Mouse (Mus musculus) cerebellum, adult (tissue): Measurements from ENCODE around the gene Cntn4.

ENCODE experiments used
- ATAC-seq: cut with Nextera tagmentation; 2 replicates; pipeline ENCODE4 v1.9.2; 2017; ENCODE audit warnings: mild to moderate bottlenecking, moderate library complexity, mixed read lengths; ENCODE audit not compliant: insufficient number of reproducible peaks, low FRiP score, low TSS enrichment

Cntn4 gene

DNA sequence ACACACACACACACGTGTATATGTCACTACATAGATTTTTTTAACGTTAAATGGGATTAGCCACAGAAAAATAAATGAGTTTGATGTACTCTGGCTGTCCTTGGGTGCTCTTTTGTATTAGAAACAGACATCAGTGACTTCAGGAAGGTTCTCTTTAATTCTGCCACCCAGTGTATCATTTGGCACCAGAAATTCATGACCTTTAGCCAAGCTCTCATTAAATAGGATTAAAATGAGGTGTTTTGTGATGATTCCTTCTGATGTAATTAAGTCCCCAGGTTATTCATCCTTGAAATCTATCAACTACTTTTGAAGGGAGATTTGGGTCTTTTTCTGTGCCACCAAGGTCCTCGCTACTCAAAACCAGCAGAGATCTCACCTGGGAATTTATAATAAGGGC, 763.8 kb downstream of the Cntn4 start:
- peak; percentile 16; the same call in 1 of the 2 replicates for ATAC-seq

DNA sequence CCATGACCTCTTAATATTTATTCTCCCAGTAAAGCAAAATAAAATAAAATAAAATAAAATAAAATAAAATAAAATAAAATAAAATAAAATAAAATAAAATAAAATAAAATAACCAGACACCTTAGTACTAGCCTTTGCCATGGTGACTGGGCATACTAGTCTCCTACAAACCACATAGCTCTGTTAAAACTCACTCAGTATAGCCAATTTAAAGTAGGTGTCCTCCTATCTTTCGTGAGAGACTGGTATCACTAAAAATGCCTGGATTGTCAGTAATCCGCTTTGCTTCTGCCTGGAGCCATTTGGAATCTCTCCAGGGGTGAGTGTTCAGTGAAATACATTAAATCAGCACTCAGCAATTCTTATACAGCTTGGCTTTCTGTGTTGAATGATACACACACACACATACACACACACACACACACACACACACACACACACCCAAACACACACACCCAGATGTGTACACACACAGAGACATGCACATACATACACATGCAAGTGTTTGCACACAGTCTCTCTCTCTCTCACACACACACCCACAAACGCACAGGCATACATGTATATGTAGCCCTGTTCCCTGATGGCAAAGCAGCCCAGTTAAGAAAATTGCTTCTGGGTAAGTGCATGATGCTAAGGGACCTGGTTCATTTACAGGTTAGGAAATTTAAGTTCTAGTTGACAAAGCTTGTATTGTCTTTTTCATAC, 776.8 kb downstream of the Cntn4 start:
- no peak for ATAC-seq

DNA sequence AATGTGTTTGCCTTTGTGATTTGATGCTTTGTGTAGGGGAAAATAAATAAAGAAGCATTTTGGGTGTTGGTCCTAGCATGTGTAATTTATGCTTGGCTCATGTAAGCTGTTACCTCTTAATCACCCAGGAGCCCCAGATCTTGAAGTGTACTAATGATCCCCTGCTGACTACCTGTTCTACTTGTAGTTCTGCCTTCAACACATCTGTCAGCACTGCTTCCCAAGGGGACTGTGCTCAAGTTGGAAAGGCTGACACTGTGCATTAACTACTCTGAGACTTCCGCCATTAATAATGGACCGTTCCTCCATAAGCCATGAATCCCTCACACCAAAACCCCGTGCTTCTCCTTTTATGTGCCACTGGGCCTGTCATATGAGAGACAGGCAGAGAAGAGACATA, 778.2 kb downstream of the Cntn4 start:
- ATAC-seq, result no peak

DNA sequence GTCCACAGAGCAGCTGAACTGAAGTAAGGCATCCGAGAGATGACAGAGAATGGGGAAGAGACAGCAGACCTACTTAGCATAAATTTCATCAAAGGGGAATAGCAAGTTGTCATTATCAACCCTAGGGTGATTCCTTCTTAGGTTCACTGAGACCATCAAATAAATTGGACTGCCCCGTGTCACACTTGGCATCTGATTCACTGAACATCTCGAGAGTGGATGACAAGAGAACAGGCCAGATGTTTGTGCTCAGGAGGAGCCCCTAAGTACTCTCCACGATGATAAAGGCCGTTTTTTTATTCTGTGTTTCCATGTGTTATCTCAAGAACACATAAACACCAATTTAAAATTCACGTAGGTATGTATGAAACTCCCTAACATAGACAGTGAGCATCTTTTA, 780.7 kb downstream of the Cntn4 start:
- ATAC-seq, result no peak

DNA sequence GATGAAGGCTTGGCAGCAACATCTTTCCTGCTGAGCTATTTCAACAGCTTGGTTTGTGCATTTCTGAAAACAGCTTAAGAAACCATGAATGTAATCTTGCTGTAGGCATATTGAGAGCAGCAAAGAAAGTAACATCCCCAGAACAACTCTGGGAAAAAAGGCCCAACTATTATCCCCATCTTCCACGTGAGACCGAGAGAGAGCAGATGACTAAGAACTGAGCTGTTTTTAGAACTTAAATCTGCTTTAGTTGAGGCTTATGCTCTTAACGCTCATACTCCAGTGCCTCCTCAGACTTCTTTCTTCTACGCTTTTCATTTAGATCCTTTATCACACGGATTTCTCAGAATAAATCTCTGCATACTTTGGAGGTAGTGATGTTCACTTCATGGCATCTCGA, 784.9 kb downstream of the Cntn4 start:
- no peak for ATAC-seq

DNA sequence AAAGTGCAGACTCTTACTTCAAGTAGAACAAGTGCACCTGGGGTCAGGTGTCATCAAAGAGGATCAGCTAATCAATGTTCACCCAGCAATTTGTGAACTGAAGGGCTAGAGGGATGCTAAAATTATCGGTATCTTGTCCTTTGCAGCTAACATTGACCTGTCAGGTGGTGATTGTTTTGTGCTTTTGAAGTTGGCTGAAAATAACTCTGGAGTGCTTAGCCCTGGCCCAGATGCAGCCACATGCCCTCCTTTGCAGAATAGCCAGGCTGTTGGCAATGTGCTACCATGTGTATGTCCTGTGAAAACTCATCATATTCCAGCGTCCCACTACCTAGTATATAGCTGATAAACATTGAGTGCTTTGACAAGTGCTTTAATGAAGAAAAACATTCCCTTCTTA, 786.4 kb downstream of the Cntn4 start:
- no peak for ATAC-seq

DNA sequence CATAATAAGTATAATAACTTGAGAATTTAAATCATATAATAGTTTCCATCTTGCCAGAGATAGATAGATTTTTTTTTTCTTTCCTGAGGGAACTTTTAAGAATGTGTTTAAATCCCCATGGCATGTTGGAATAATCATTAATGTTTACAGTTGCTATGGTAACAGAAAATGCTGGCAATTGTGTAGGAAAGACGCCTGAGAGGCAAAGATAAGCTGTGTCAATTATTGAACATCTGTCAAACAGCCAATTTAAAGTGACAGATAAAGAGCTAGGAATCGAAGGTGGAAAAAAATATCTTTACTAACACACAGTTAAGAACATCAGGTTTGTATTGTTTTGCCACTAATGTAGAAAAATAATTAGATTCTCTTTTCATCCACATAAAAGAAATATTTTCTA, 788.3 kb downstream of the Cntn4 start:
- ATAC-seq, result no peak

DNA sequence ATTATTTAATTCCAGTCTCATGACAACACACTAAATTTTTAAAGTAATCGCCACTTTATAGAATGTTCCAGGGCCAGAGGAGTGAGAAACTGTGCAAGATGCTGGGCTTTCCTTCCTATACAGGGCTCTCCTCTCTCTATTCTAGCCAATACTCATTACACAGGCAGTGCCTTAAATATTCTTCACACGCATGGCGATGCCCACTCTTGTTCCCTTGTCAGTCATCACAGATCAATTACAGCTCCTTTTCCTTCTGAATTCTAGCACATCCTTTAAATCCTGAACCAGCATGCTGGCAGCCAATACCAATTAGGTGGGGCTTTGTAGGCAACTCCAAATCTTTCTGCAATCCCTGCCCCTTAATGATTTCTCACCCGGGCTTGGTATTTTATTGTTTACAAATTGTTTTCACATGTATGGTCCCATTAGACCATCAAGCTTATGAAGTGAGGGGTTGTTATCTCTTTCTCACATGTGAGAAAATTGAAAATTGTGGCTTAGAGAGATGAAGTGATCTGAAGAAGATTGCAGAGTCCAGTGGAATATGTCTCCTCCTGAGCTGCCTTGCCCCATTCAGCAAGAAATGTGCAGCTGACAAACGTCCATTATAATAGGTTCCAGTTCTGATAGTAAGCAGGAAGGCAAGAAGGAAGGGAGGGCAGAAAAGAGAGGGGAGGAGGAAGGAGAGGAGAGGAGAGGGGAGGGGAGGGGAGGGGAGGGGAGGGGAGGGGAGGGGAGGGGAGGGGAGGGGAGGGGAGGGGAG, 789.0 kb downstream of the Cntn4 start:
- no peak for ATAC-seq

DNA sequence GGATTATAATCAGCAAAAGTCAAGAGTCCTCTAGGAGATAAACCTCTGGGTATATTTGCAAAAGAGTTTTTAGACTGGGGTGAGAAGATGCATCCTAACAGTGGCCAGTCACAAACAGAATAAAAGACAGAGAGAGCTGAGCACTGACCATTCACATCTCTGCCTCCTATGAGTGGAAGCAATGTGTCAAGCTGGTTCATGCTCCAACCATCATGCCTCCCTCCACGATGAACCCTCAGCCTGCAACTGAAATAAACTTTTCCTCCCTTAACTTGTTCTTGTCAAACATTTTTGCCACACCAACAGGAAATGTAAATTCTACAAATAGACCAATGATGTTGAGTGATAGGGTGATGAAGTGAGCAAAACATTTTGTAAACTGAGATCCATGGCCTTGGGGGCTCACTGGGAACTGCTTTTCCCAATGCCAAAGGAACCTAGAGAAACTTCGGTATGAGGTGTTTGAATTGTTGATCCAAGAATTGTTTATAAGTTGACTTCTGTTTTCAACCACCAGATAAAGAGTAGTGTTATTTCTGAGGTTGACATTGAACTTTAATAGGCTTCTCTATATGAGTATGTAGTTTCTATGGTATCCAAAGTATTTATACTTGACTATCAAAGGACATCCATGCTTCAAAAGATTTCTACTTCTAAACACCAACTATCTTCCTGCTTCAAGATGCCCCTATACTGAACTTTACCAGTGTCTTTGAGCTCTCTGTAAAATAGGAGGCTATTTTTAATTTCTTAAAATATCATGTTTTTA, 794.6 kb downstream of the Cntn4 start:
- ATAC-seq, result no peak

DNA sequence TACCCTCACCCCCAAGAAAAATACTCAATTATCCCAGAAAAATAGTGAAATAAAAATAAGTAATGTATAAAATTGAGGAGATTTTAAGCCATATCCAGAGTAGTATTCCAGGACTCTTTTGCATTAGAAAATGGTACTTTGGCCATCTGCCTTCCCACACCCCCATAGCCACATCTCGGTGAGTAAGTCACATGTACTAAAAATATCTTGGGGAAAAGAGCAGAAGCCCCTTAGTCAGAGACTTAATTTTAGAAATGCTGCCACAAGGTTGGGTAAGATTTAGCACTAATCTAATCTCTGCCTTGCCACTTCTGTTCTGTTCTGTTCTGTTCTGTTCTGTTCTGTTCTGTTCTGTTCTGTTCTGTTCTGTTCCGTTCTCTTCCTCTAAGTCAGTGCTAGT, 796.4 kb downstream of the Cntn4 start:
- no peak for ATAC-seq

DNA sequence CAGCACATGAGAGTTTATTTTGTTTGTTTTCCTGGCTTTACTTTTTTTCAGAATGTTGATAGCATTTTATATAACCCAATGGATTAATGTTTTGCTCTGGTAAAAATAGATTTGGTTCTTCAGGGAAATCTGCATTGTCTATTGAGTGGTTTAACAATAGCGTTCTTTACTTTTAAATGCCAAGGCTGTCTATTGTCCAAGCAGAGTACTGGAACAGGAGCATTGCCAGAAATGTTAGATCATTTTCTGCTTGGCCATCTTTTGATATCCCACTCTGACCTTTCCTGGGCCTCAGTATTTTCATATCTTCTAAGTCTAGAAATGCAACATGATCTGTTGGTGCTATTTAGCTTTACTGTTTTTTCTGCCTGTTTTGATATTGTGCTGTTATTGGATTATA, 804.1 kb downstream of the Cntn4 start:
- ATAC-seq, result no peak

DNA sequence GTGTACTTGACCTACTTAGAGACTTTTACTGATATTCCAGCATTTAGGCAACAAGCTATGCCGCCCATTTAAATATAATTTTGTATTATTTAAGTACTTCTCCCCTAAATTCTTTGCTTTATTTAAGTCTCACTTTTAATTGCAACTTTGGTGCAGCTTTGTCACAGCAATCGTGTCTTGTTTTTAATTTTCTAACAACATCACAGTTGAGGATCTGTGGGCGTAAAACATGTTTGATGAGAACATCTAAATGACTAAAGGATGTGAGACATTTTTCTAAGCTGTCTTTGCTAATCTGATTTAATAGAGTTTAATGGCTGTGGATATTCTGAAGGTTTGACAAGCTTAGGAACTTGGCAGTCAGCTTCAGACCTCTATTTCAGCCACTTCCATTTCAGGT, 818.8 kb downstream of the Cntn4 start:
- no peak for ATAC-seq

DNA sequence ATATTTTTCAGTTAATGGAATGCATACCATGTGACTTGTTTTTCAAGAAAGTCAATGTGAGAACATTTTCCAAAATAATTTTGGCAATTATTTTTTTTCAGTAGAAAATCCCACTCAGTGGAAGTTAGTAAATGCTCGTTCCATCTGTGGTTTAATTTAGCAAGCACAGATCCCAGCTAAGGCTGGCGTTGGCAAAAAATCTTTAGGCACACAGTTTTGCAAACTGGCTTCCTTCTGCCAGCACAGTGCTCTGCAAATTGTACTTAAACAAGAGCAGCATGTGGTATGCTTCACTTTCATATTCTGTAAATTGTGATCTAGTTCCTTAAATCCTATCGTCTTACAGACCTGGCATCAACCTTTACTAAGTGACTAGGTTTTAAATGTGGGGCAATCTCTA, 821.7 kb downstream of the Cntn4 start:
- ATAC-seq, result peak; percentile 54; the same call in 1 of the 2 replicates

DNA sequence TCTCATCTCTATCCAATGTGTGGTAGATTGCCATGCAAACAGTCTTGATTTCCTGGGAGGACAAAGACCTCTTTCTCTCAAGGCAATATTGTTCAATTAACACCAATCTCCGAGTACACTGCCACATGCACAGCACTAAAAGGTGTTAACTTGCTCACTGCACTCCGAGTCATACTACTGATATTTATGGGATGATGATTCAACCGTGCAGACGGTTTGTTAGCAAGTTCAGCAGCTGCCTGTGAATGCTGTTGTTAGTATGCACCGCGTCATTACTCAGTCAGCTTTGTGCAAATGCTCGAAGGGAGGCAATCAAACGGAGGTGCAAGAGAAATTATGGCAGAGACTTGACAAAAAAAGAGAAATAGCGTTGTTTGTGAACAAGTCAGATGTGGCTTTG, 826.5 kb downstream of the Cntn4 start:
- no peak for ATAC-seq

DNA sequence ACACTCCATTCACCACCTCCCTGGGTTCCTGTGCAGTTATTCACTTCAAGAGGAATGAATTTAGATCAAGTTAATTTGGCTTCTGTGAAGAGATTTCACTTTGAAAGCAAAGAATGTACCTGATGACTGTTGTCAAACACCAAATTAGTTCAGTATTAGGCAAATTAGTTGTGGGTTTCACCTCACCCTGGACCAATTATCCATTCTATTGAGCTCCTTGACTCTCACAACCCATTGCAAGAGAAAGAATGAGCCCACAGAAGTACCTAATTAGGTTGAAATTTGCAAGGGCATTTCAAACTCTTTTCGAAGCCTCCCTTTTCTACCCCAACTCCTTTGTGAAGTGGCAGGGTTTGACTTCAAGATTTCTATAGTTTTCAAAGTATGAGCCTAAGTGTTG, 842.9 kb downstream of the Cntn4 start:
- no peak for ATAC-seq

DNA sequence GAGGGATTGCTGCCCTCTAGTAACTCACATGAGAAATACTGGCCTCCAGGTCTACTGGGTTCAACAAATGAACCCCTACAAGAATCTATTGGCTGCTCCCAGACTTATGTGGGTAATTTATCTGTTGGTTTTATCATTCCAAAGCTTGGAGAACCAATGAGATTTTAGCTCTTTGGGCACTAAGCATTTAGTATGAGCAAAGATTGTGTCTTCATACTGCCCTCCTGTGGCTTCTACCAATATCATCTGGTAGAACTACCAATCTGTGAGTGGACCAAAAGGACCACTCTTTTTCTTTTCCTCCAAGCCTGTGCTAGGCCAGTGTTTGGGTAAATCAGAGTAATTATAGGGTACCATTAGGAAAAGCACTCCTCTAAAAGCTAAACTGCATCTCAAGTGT, 866.0 kb downstream of the Cntn4 start:
- ATAC-seq, result peak; percentile 70

DNA sequence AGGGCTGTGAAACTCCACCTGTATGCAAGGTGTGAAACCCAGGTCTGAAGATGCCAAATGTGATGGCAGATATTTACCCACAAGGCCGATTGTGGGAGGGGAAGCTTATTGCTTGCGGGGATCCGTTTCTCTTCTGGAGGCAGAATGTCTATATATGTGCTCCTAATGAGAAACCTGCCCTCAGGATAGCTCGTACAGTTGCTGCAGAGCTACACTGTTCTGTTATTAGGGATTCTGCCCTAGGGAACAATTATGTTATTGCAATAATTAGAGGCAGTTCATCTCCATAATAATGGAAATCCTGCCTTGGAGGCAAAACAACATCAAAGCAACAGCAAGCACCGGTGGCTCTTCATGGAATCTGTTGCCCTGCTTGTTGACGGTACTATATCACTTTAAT, 884.2 kb downstream of the Cntn4 start:
- ATAC-seq, result no peak

DNA sequence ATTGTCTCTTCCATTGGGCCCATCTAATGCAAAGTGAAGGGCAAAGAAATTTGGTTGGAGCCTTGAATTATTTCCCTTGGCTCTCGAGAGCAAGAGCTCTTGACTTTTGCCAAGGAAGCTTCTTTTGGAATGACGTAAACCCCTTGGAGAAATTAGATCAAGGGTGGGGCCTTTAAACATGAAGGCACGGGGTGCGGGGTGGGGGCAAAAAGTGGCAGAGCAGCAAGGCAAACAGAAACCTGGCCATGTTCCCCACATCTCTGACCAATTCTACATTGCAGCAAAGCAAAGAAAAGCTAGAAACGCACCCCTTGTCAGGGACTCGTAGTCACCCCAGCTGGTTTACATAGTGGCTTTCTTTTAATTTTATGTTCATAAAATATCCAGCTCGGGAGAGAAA, 887.9 kb downstream of the Cntn4 start:
- no peak for ATAC-seq

DNA sequence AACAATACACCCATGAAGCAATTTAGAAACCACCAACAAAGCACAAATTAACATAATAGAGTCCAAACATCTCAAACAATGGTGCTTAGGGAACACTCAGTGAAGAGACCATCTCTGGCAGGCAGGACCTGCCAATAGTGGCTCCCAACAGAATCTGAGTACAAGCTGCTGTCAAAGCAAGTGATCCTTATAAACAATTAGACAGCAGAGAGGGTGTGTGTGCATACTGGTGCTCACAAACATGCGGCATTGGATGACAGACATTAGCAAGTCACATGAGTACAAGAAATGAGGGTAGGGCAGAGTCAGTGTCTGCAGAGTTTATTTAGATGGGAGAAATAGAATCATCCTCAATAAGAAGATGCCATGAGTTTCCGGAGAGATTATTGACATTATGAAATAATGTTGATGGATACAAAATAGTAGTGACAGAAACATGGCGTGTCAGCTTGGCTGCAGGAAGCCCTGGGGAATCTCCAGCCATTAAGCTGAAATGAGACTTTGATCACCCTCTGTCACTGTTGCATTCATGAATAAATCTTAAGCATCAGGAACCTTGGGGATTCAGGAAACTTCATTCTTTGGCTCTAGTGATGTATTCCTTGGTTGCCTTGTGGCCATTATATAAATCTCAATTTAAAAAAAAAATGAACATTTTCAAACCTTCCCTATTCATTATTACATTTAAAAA, 888.5 kb downstream of the Cntn4 start:
- no peak for ATAC-seq

DNA sequence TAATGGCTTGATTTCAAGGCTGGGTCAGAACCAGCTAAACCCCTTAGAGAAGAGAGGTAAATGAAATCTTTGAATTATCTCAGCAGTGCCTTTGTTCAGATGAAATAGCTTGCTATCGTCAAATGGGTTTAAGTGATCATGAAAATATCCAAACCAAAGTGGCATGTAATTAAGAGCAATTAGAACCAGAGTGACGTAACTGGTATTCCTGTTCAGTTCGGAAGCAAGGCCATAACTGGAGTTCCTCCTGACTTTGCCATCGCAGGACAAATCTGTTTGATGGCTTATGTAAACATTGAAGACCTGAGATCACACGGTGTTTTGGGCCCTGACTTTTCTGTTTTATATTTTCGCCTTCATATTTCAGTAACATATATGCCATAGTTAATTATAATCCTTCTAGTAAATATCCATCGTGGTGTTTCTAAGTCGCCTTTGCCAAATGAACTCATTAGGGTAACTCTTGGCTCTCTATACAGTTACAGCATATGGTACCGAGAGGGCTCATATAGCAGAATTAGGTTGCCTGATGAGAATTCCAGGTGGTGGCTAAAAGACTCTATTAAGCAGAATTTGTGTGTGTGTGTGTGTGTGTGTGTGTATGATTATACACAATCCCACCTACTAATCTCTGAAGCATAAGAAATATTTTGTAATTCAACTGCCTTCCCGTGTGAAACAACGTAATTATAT, 889.6 kb downstream of the Cntn4 start:
- peak; percentile 80 for ATAC-seq
